Mouse (Mus musculus) stomach, postnatal 0 days (tissue): ENCODE results near the gene Pea15a. TPM values are rescaled to one million over a fixed set of nuclear protein-coding genes. Genes with fewer than 3 reads are reported as not detected.

ENCODE experiments used
- ATAC-seq: fragments of 200-750 bp; cut with Nextera tagmentation; 2 replicates; pipeline ENCODE4 v1.8.0; 2017; ENCODE audit not compliant: low FRiP score, low TSS enrichment
- DNase-seq: peaks from one replicate; pipeline ENCODE4 v3.0.0-alpha.2; 2016; ENCODE audit warnings: low spot score
- H3K27ac ChIP-seq: fragments of 300-500 bp; sonication (generic); replicated peaks from 2 replicates; pipeline ENCODE4 v1.5.1; 2014; ENCODE audit warnings: mild to moderate bottlenecking, control low read depth
- H3K27me3 ChIP-seq: fragments of 300-500 bp; sonication (generic); 2 replicates; pipeline ENCODE4 v1.6.1; 2014; ENCODE audit warnings: low read length; ENCODE audit not compliant: control insufficient read depth, insufficient read depth
- H3K36me3 ChIP-seq: fragments of 300-500 bp; sonication (generic); 2 replicates; pipeline ENCODE4 v1.6.1; 2014; ENCODE audit warnings: low read length, mixed read lengths; ENCODE audit not compliant: control insufficient read depth, insufficient read depth
- H3K4me1 ChIP-seq: fragments of 300-500 bp; sonication (generic); replicated peaks from 2 replicates; pipeline ENCODE4 v1.6.1; 2014; ENCODE audit warnings: antibody characterized with exemption; ENCODE audit not compliant: control insufficient read depth, insufficient read depth
- H3K4me2 ChIP-seq: fragments of 300-500 bp; sonication (generic); replicated peaks from 2 replicates; pipeline ENCODE4 v1.6.1; 2014; ENCODE audit warnings: low read depth, mild to moderate bottlenecking, control low read depth, moderate library complexity
- H3K4me3 ChIP-seq: fragments of 300-500 bp; sonication (generic); 2 replicates; pipeline ENCODE4 v1.5.1; 2014; ENCODE audit warnings: low read depth, low read length, control low read depth
- H3K9ac ChIP-seq: fragments of 300-500 bp; sonication (generic); 2 replicates; pipeline ENCODE4 v1.6.1; 2014; ENCODE audit warnings: mild to moderate bottlenecking, low read length, control low read depth, mixed read lengths
- H3K9me3 ChIP-seq: fragments of 300-500 bp; sonication (generic); 2 replicates; pipeline ENCODE4 v1.6.1; 2016; ENCODE audit warnings: low read length; ENCODE audit not compliant: control insufficient read depth
- CTCF ChIP-seq: IDR thresholded peaks from 2 replicates; pipeline ENCODE4 v1.5.1; 2016; ENCODE audit warnings: antibody characterized with exemption, low read depth, mild to moderate bottlenecking, moderate library complexity
- EP300 ChIP-seq: optimal IDR thresholded peaks from 2 replicates; pipeline ENCODE3; 2016; ENCODE audit warnings: antibody characterized with exemption
- WGBS: fragments of 180-500 bp; shearing (Covaris S2); extraction: QIAGEN DNeasy Blood & Tissue Kit; methylation state at CpG from one replicate; pipeline ENCODE4 v1.1.7; 2014; 5-methylcytosine and 5-hydroxymethylcytosine counted together
- polyA plus RNA-seq: library from polyadenylated mRNA; unstranded; fragments of >200 nt; fragmentation: Nextera tagmentation; extraction: Ambion mirVana; gene quantifications from 2 replicates; pipeline ENCODE4 v1.2.1, GENCODE M21; 2015

The Pea15a gene
- polyA plus RNA-seq, 1 experiment from 2014 or later: 79.4 TPM

GRCm38 (mm10) chr1:172180881-172181280 lies 25.7 kb downstream of the Pea15a start:
- Histone ChIP-seq H3K36me3 (peaks cover 5% of the 10 kb centered on the region; the same call in 1 of the 2 replicates), H3K27me3 (no peaks in the 10 kb centered on the region), H3K4me1 (no peaks in the 10 kb centered on the region), H3K9me3 (no peaks in the 10 kb centered on the region), H3K9ac (no peak overlapping the region), H3K27ac (no peak overlapping the region), H3K4me2 (no peak overlapping the region), H3K4me3 (no peak overlapping the region)
- DNase-seq: no peak
- TF ChIP-seq EP300: no peak
- no peak for TF ChIP-seq CTCF
- WGBS: 35% methylated on average over 4 of the region's 4 CpGs
- no peak for ATAC-seq

- 63% methylated on average over 7 of the region's 7 CpGs for WGBS
- Histone ChIP-seq H3K27ac (no peak overlapping the region), H3K4me3 (no peak overlapping the region), H3K27me3 (no peaks in the 10 kb centered on the region), H3K9me3 (no peaks in the 10 kb centered on the region), H3K36me3 (peaks cover 11% of the 10 kb centered on the region; the same call in 1 of the 2 replicates), H3K9ac (no peak overlapping the region), H3K4me1 (no peaks in the 10 kb centered on the region), H3K4me2 (no peak overlapping the region)
- ATAC-seq: no peak
- TF ChIP-seq EP300: no peak
- no peak for TF ChIP-seq CTCF
- DNase-seq: no peak
Measured at GRCm38 (mm10) chr1:172179102-172179501, 27.5 kb downstream of the Pea15a start.

- TF ChIP-seq CTCF (no peak), EP300 (no peak)
- ATAC-seq: no peak
- 68% methylated on average over 7 of the region's 7 CpGs for WGBS
- Histone ChIP-seq H3K9me3 (no peaks in the 10 kb centered on the region), H3K9ac (no peak overlapping the region), H3K27me3 (no peaks in the 10 kb centered on the region), H3K4me1 (no peaks in the 10 kb centered on the region), H3K36me3 (peaks cover 19% of the 10 kb centered on the region; the same call in 1 of the 2 replicates), H3K27ac (no peak overlapping the region), H3K4me2 (no peak overlapping the region), H3K4me3 (no peak overlapping the region)
- no peak for DNase-seq
Measured at GRCm38 (mm10) chr1:172177791-172178190, 28.8 kb downstream of the Pea15a start.

GRCm38 (mm10) chr1:172173181-172173580 lies 33.4 kb downstream of the Pea15a start:
- no peak overlapping the region for H3K9ac ChIP-seq
- 66% methylated on average over 5 of the region's 5 CpGs for WGBS
- no peaks in the 10 kb centered on the region for H3K27me3 ChIP-seq
- no peak for TF ChIP-seq CTCF
- peaks cover 38% of the 10 kb centered on the region for H3K36me3 ChIP-seq
- H3K4me2 ChIP-seq: no peak overlapping the region
- no peak overlapping the region for H3K27ac ChIP-seq
- no peaks in the 10 kb centered on the region for H3K9me3 ChIP-seq
- H3K4me1 ChIP-seq: no peaks in the 10 kb centered on the region
- DNase-seq: no peak
- ATAC-seq: no peak
- no peak overlapping the region for H3K4me3 ChIP-seq

- Histone ChIP-seq H3K4me3 (no peak overlapping the region), H3K27ac (no peak overlapping the region), H3K9me3 (no peaks in the 10 kb centered on the region), H3K36me3 (peaks cover 42% of the 10 kb centered on the region), H3K27me3 (no peaks in the 10 kb centered on the region), H3K4me1 (no peaks in the 10 kb centered on the region), H3K9ac (no peak overlapping the region), H3K4me2 (no peak overlapping the region)
- 94% methylated on average over 21 of the region's 21 CpGs for WGBS
- ATAC-seq (no peak), DNase-seq (no peak)
- no peak for TF ChIP-seq EP300
- no peak for TF ChIP-seq CTCF
Measured at GRCm38 (mm10) chr1:172172381-172172780, 34.2 kb downstream of the Pea15a start.

GRCm38 (mm10) chr1:172169809-172170208 lies 36.8 kb downstream of the Pea15a start:
- Histone ChIP-seq H3K4me3 (no peak overlapping the region), H3K36me3 (peaks cover 41% of the 10 kb centered on the region), H3K9ac (no peak overlapping the region), H3K4me1 (no peaks in the 10 kb centered on the region), H3K4me2 (no peak overlapping the region), H3K27me3 (no peaks in the 10 kb centered on the region), H3K9me3 (no peaks in the 10 kb centered on the region), H3K27ac (no peak overlapping the region)
- DNase-seq: no peak
- TF ChIP-seq EP300 (no peak), CTCF (no peak)
- 96% methylated on average over 5 of the region's 5 CpGs for WGBS
- ATAC-seq: no peak
